Mouse (Mus musculus) neural tube, postnatal 0 days (tissue): Measurements from ENCODE around the gene Defa25. TPM values are rescaled to one million over a fixed set of nuclear protein-coding genes. Genes with fewer than 3 reads are reported as not detected.

ENCODE experiments used
- polyA plus RNA-seq: library from polyadenylated mRNA; unstranded; fragments of >200 nt; fragmentation: Nextera tagmentation; extraction: Ambion mirVana; gene quantifications from 2 replicates; pipeline ENCODE4 v1.2.1, GENCODE M21; 2015

Defa25 gene
- not detected in 2 replicates for polyA plus RNA-seq

GRCm38 (mm10) chr8:21084142-21084541 is at the start of gene Defa25:
Gene Defa25, plus strand, starts transcription at chr8:21084442.

DNA sequence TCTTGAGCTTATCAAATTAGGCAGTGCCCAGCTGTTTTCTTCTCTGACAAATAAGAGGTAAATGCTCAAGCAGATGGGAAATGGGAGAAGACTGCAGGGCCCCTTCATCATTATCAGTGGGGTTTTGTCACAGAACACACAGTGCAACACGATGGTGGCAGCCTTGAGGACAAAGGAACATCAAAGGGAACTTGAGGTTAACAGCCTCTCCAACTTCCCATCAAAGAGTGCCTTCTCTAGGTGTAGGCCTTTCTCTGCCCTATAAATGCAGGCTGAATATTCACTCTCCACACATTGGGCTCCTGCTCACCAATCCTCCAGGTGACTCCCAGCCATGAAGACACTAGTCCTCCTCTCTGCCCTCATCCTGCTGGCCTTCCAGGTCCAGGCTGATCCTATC is 29.5 kb upstream of the Defa25 start, which contains the start of gene Defa23:
Gene Defa23, plus strand, starts transcription at position 301 of the 400 bp plus-strand sequence.

DNA sequence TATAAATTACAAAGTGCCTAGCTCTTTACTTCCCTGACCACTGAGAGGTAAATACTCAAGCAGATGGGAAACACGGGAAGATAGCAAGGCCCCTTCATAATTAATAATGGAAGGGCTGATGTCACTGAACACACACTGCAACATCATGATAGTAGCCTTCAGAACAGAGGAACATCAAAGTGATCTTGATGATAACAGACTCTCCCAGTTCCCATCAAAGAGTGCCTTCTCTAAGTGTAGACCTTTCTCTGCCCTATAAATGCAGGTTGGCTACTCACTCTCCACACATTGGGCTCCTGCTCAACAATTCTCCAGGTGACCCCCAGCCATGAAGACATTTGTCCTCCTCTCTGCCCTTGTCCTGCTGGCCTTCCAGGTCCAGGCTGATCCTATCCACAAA is 19.5 kb upstream of the Defa25 start, which contains the start of gene Defa35:
Gene Defa35, plus strand, starts transcription at position 301 of the 400 bp plus-strand sequence.

GRCm38 (mm10) chr8:21095950-21096349 is 11.7 kb downstream of the Defa25 start, which contains the start of gene Gm14851:
Gene Gm14851, minus strand, starts transcription at chr8:21096050.

DNA sequence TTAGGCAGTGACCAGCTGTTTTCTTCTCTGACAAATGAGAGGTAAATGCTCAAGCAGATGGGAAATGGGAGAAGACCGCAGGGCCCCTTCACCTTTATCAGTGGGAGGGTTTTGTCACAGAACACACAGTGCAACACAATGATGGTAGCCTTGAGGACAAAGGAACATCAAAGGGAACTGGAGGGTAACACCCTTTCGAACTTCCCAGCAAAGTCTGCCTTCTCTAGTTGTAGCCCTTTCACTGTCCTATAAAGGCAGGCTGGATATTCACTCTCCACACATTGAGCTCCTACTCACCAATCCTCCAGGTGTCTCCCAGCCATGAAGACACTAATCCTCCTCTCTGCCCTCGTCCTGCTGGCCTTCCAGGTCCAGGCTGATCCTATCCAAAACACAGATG is 50.1 kb downstream of the Defa25 start, which contains the start of gene Defa30:
Gene Defa30, plus strand, starts transcription at position 301 of the 400 bp plus-strand sequence.

Other genes starting within 250 kb of the Defa25 start
- not detected in 2 replicates for gene Defb33, start 191.8 kb upstream of the Defa25 start, polyA plus RNA-seq
- not detected in 2 replicates for gene Gm15056, start 181.8 kb upstream of the Defa25 start, polyA plus RNA-seq
- not detected in 2 replicates for gene Gm6040, start 162.4 kb upstream of the Defa25 start, polyA plus RNA-seq
- not detected in 2 replicates for gene AY761185, start 139.7 kb upstream of the Defa25 start, polyA plus RNA-seq
- gene Defa21, start 58.9 kb upstream of the Defa25 start, polyA plus RNA-seq, result not detected in 2 replicates
- not detected in 2 replicates for gene Defa23, start 29.4 kb upstream of the Defa25 start, polyA plus RNA-seq
- not detected in 2 replicates for gene Defa35, start 19.4 kb upstream of the Defa25 start, polyA plus RNA-seq
- gene Gm14851, start 11.6 kb downstream of the Defa25 start, polyA plus RNA-seq, result not detected in 2 replicates
- gene Defa30, start 50.2 kb downstream of the Defa25 start, polyA plus RNA-seq, result not detected in 2 replicates
- not detected in 2 replicates for gene Defa22, start 77.8 kb downstream of the Defa25 start, polyA plus RNA-seq
- not detected in 2 replicates for gene Defa31, start 107.2 kb downstream of the Defa25 start, polyA plus RNA-seq
- not detected in 2 replicates for gene Gm15293, start 117.1 kb downstream of the Defa25 start, polyA plus RNA-seq
- not detected in 2 replicates for gene Gm15292, start 165.3 kb downstream of the Defa25 start, polyA plus RNA-seq
- gene Defa27, start 231.1 kb downstream of the Defa25 start, polyA plus RNA-seq, result not detected in 2 replicates
- gene Defa29, start 242.6 kb downstream of the Defa25 start, polyA plus RNA-seq, result not detected in 2 replicates